Mouse (Mus musculus): ENCODE results near the gene Coro6.

The Coro6 gene

DNA sequence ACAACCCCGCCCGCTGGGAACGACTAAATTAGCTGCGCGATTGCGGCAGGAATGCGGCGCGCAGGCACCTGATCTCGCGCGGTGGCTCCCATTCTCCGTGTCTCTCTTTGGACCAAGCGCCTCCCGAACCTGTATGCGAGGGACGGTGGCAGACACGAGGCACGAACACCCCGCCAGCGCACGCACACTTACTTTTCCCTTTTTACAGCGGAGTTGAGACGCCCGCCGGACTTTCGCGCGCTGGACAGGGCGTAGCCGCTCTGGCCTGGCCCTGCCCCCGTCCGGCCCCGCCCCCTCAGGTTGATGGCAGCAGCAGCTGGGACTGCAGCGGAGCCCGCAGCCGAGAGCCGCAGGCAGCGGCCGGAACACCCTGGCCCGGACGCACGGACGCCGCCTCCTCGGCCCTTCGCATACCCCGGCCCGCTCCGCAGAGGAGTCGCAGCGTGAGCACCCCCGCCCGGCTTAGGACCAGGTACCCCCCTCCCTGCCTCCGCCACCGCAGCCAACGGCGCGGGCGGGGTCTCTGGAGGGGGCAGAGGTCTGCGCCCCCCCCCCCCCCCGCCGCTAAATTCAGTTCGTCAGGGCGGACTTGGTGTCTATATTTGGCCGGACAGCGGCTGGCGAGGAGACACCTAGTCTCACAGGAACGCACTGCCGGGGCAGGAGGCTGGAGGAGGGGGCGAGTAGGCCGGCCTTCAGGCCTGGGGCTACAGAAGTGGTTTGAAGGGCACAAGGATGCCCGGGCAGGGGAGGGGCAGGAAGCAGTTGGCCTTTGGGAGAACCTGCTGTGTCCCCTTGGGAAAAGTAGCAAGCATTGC is at the start of gene Coro6:
Gene Coro6 (plus strand): TSS at position 129 of the 818 bp plus-strand sequence.
- DNase-seq (ENCODE audit: low spot score) = peak; percentile 80

DNA sequence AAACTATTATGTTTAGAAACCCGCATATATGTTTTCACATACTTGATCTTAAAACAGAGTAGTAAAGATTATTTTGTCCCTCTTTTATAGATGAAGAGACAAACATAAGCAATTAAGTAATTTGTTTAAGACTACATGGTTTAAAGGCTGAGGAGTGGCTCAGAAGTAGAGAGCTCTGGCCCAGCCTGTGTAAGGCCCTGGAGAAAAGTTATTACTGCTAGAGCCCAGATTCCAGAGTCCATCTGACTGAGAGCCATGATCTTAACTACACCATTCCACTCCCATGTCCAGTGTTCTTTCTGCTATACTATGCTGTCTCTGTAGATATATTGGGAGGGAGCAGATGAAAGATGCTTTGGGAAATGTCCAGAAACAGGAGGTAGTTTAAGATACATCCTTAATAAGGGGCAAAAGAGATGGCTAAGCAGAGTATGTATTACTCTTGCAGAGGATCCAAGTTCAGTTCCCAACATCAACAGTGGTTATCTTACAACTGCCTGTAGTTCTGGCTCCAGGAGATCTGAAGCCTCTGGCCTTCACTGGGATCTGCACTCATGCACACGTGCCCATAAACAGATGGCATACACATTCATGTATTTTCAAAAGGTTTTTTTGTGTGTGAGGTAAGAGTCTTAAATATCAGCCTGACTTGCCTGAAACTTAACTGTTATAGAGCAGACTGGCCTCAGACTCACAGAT is 47.9 kb upstream of the Coro6 start:
- DNase-seq (ENCODE audit: low spot score) = no peak

DNA sequence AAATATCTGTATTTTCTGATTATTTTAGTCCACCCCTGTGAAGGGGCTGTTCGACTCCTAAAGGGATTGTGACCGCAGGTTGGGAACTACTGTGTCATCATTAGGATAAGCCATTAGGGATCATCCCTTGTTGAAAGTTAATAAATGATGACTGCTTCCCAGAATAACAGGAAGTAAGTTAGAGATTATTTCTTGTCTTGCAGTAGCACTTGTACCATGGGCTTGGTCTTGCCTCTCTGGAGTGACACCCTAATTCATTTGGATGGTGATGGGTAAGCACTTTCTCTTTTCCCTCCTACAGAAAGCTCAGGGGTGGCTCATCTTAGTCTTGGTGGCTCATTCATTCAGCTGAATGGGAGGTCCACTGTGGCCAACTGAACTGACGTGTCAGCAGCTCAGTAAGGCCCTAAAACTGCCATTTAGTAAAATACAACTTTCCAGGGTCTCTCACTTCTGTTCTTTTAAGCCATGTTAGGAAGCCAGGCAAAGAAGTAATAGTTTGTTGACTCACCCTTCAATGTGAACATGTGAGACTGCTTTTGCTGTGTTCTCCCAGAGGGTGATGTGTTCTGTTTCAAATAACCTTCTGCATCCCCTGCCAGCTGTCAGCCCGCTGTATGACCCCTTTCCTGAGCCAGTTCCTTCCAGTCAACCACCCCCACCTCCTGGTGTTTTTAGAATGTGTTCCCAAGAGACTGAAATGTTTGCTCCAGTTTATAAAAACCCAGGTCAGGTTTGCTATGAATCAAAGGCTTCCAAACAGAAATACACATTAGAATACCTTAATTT is 45.8 kb upstream of the Coro6 start:
- peak; percentile 5 for DNase-seq (ENCODE audit: low spot score)

DNA sequence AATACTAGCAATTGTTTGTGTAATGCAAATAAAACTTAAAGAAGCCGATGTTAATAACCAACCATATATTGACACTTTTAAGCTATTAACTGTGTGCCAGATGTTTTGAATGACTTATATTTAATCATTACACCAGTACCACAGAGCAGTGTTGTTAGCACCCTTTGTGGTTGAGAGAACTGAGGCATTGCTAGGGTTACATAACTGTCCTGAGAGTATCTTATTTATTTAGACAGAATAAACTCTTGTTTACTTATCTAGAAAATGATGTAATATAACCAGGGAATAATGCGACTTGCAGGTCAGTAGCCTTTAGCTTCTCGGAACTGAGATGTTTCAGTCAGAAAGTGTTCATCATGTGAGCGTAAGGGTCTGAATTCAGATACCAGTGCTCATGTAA is 44.2 kb upstream of the Coro6 start:
- DNase-seq (ENCODE audit: low spot score) = no peak

DNA sequence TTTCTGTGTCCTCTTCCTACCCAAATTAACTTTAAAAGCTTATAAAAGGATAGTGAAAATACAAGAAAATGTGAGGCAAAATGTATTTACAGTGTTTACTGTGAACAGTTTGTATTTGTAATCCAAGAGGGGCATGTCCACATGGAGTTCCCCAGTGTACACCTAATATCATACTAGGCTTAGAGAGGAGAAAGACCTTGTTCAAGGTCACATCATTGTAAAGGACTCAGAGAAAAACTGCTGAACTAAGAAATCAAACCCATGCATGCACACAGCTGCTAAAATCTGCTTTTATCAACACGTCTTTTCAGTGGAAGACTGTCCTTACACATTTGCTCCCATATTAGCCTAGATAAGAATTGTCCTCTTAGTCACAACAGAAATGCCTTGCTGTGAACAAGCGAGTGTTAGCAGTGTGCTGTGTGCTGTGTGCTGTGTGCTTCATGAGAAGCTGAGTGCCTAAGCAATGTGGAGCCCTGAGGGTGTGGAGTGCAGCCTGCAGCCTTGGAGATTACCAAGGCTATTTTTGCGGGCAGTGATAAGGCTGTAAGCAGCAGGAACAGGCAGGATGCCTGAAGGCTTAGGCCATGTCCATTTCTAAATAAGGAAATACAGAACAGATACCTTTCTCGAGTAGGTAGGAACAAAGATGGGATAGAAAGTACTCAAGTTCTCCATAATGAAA is 38.9 kb upstream of the Coro6 start:
- DNase-seq (ENCODE audit: low spot score) = no peak

DNA sequence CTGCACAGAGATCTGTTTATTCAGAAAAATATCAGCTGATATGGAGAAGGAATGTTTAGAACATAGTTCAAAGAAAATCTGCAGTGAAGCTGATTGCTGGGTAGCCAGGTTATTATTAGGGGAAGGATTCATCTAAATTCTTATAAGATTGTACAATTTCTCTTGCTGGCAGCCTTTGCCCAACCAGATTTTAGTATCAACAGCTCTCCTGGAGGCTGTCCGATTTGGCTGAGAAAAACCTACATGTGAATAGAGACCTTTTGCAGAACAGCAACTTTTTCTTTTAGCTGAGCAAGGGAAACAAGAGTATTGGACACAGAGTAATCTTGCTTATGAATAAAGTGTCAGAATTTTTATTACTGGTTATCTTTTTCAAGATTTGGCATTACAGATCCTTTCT is 33.8 kb upstream of the Coro6 start:
- DNase-seq (ENCODE audit: low spot score) = no peak

DNA sequence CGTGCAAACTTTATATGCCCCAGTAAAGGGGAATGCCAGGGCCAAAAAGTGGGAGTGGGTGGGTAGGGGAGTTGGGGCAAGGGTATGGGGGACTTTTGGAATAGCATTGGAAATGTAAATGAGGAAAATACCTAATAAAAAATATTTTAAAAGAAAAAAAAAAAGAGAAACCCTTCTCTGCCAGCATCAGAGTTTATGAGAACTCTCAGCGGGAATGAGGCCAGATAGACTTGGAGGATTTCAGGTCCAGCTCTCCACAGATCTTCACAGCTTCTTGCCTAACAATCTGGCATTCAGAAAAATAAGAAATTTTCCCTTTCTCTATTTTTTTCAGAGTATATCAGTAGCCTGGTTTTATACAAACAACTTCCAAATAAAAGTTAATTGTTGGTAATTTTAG is 25.2 kb upstream of the Coro6 start:
- no peak for DNase-seq (ENCODE audit: low spot score)

DNA sequence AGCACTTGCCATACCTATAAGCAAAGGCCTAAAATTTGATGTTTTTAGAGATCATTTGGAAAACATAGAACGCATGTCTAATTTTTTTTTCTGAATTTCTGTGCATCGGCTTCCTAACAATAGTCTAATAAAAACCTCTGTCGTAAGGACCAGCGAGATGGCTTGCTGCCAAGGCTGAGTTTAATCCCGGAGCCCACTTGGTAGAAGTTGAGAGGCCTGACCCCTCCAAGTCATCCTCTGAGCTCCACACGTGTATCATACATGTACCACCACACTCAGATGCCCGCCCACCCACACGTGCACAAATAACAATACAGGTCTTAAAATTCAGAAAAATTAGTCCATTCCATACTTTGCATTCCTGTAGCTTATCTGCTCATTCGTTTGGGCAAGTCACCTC is 22.1 kb upstream of the Coro6 start:
- DNase-seq (ENCODE audit: low spot score) = no peak

DNA sequence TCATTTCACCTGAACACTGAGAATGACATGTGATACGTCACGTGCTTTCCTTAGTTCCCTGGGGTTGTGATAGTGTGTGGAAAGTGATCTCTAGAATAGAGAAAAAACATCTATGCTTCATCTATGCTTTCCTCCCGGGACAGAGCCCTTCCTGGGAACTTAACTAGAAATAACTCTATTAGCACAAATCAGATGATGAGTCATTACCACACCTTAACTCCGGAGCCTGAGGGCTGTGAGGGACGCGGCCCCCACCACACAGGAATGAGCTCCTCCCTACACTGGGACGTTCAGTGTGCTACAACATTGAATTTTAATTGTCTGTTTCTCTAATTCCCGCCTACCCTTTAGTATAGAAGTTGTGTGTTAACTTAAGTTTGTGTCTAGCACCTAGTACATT is 21.2 kb upstream of the Coro6 start:
- DNase-seq (ENCODE audit: low spot score) = no peak

DNA sequence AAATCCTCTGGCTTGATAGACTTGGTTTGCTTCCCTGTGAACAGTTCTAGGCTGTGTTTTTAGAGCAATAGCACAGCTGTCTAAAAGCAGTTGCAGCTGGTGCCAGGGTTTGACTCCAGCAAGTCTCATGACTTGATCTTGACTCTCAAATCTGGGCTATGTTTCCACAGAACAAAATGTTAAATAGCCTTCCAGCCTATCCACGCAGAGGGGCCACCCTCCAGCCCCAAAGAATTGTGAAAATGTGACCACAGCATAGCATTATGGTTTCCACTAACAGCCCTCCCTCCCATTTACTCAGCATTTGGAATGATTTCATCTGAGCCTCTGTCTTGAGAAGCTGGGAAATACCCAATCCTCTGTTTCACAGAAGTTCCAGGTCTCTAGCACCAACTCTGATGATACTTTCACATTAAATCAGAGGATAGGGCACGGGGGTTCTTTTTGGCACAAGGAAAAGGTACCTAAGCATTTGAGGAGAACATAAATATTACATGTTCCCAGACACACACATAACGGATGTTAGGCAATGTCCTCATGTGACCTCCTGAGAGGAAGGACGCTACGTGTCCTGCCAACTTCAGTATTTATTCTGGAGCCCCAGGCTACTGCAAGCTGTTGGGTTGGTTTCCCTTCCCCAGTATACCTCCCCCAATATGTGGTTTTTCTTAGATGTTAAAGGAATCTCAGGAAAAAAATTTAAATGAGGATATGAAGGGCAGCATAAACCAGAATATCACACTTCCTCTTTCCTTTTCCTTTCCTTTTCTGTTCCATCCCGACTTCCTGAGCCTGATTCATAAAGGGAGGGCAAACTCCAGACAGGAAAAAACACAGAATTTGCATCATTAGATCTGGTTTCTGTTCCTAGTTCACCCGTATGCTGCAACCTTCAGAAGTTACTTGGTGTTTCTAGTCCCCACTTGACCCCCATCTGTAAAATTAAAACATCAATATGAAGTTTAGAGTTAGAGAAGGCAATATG is 19.7 kb upstream of the Coro6 start:
- no peak for DNase-seq (ENCODE audit: low spot score)

DNA sequence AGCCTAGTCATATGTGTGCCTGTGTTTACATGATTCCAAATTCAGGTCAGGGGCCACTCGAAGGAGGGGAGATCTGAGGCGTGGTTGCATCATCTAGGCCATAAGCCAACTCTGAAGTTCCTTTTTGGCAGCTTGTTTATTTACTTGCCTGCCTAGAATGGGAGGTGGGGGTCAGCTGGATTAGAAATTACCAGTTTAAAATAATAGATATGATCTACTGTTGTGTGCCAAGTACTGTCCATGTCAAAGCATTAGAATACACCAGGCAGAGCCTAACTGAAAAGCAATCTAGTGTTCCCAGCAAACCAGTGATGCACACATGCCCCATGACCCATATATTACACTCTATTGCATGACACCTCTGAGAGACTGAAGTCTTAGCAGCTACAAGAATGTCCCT is 17.3 kb upstream of the Coro6 start:
- no peak for DNase-seq (ENCODE audit: low spot score)

DNA sequence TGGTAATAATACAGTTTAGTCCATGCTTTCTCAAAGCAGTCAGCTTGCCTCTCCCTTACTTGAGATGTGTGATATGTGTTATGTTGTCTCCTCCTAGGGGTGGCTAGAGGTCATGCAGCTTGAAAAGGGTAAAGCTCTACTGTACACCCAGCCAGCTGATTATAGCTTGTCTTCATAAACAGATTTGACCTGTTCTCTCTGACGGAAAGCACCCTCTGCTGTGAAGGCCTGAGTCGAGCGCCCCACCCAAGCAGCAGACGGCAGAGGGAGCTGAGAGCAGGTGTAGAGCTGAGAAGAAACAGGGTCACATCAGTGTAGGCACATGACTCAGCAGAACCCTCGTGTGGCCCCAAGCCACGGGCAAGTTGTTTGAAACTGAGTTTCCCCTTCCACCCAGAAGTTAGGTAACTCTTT is 15.6 kb upstream of the Coro6 start:
- peak; percentile 69 for DNase-seq (ENCODE audit: low spot score)

DNA sequence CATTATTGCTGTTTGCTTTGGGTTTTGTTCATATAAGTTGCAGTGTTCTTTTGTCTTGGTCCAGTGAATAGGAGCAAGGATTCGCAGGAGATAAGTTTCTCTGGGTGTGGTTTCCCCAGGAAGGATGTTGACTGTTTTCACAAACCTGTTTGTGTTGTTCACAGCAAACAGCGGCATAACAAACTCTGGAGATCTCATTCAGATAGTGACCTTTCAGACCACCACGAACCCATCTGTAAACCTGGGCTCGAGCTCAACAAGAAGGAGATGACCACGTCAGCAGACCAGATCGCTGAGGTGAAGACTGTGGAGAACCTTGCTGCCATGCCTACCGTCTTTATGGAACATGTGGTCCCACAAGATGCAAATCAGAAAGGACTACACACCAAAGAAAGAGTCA is 13.0 kb upstream of the Coro6 start:
- DNase-seq (ENCODE audit: low spot score) = no peak

DNA sequence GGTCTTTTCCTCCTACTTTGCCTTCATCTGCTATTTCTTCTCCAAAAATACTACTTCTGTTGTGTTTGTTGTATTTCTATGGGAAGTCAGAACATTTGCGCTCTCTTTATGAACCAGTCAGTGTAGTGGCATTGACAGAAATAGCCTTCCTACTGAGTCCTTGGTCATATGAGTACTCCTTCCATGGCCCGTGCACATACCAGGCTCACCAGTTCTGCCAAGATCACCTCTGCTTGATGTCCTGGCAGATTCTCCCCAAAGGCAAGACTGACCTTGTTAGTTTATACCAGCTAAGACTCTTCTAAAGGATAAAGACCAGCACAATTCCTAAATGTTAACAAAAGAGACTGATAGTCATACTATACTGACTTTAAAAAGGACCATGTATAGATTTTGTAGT is 10.5 kb upstream of the Coro6 start:
- DNase-seq (ENCODE audit: low spot score) = no peak

DNA sequence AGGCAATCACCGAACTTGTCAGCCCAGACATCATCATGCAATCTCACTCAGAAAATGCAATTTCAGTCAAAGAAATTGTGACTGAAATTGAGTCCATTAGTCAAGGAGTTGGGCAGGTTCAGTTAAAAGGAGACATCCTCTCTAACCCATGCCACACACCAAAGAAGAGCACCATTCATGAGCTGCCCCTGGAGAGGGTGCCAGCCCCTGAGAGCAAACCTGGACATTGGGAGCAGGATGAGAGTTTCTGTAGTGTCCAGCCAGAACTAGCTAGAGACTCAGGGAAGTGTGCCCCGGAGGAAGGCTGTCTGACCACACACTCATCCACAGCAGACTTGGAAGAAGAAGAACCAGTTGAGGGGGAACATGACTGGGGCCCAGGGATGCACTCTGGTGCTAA is 8.8 kb upstream of the Coro6 start:
- DNase-seq (ENCODE audit: low spot score) = no peak

DNA sequence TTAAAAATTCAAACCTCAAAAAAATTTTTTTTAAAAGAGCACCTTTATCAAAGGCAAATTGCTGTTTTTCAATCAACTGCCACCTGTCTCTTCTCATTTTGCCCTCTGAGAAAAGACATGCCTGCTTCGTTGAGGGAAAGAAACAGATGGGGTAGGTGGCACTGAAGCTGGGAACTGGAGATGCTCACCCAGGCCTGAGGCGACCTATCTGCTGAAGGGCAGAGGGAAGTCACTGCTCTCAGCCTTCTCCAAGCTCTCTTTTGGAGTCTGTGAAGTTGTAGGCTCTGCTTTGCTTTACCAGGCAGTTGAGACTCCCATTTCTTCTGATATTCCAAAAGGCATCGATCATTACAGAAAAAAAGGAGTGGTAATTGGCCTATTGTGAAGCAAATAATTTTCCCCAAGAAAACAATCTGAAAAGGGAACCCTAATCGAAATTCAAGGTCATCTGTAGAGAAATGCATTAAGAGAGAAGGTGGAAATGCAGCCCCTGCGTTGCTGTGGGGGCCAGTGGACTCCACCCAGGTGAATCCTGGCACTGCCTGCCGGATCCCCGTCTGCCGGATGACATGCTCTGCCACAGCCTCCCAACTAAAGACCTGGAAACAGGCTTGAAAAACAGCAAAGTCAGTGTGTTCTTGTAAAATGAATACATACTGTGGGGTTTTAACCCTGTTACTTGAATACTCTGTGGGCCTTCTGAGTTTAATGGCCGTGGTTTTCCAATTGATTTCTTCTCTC is 6.3 kb upstream of the Coro6 start:
- no peak for DNase-seq (ENCODE audit: low spot score)

DNA sequence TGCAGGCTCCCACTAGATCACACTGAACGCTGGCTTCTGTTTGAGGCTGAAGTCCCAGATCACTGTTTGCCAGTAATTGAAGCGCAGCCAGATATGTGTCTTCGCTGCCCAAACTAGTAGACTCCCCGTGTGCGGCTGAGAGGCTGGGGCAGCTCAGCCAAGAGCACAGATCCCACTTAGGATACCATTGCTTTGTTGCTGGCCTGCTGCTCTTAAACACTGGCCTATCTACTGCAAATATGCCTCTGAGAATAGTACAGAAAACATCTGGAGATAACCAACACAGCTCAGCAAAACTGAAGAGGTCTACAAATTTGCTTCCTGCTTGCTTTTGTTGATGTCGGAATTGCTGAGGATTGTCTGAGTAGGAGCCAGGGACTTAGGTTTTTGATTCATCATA is 5.3 kb upstream of the Coro6 start:
- DNase-seq (ENCODE audit: low spot score) = no peak

DNA sequence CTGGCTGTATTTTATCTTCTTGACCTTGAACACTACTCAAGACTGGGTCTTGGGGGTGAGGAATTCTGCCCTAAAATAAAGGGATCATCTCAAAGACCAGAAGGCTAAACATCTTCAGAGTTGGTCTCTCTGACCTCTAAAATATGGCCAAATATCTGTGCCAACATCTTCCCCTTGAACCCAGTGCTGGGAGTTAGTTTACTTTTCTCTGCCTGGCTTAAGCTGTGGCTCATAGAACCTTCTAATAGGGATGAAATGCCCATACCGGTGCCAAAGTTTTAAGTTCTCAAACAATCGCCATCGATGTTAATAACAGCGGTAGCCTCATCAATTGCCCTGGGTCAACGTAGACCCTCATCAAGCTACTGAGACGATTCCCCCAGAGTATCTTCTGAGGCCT is 355 bp upstream of the Coro6 start:
- no peak for DNase-seq (ENCODE audit: low spot score)

DNA sequence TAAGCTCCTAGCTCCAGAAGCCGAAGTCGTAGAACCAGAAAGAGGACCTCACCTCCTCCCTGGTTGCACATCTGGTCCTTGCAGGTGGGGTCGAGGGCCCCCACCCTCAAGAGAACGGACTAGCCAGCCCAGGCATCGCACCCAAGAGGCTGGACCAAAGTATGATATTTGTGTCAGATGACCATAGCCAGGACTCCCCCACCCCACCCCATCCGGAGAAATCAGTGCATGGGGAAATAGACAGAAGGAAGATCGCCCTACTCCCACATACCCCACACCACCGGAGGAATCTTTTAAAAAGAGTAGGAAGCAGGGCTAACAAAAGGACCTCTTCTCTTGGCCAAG is 862 bp downstream of the Coro6 start:
- no peak for DNase-seq (ENCODE audit: low spot score)

DNA sequence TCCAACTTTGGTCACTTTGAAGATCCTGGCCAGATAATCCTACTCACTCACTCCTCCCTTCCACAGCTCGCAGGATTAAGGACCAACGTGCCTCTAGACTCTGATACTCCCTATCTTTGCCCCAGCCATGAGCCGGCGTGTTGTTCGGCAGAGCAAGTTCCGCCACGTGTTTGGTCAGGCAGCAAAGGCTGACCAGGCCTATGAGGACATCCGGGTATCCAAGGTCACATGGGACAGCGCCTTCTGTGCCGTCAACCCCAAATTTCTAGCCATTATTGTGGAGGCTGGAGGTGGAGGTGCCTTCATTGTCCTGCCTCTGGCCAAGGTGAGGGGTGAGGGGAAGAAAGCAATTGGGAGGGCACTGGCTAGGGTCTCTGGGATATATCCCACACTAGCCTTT is 1.6 kb downstream of the Coro6 start:
- no peak for DNase-seq (ENCODE audit: low spot score)

DNA sequence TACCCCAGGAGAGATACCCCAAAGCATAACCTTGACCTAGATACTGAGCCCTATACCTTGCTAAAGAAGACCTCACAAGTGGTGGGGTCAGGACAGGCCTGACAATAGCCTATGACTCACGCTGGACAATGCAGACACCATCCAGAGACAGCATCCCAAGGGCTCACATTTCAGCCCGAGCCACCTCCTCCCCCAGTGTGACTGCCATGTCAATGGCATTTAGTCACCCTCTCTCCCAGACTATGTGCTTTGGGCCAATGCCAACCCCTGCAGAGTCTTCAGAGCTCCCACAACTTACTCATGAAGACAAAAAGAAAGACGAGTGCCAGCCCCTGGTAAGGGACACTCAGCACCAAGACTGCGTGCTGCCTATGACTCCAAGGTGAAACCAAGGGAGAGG is 2.5 kb downstream of the Coro6 start:
- DNase-seq (ENCODE audit: low spot score) = no peak

Measured in embryo, embryonic 10.5 days (tissue).